Mouse (Mus musculus) small intestine, adult 2 months (tissue): ENCODE measurements around the gene Gm29276. TPM values are rescaled to one million over a fixed set of nuclear protein-coding genes. Genes with fewer than 3 reads are reported as not detected.
"Not testable (repeated sequence)": the region's sequence is repeated elsewhere in the genome, so short reads cannot be mapped to it uniquely, and the experiment has no call there.

Experiments used
- H3K27ac ChIP-seq: fragments of 200-500 bp; 2 replicates; pipeline ENCODE4 v1.5.1; 2012; ENCODE audit warnings: low read depth, low read length, control low read depth, inconsistent platforms; ENCODE audit not compliant: insufficient read depth
- H3K27me3 ChIP-seq: fragments of 200-500 bp; 2 replicates; pipeline ENCODE4 v1.6.1; 2012; ENCODE audit warnings: mild to moderate bottlenecking, moderate library complexity, low read length, inconsistent platforms; ENCODE audit not compliant: control insufficient read depth, insufficient read depth
- H3K36me3 ChIP-seq: fragments of 200-500 bp; 2 replicates; pipeline ENCODE4 v1.6.1; 2012; ENCODE audit warnings: mild to moderate bottlenecking, low read length, control low read depth, inconsistent platforms; ENCODE audit not compliant: control insufficient read depth, insufficient read depth
- H3K4me1 ChIP-seq: fragments of 200-500 bp; 2 replicates; pipeline ENCODE4 v1.6.1; 2012; ENCODE audit warnings: low read length, inconsistent platforms, mixed read lengths; ENCODE audit not compliant: control insufficient read depth, insufficient read depth, insufficient read length
- H3K4me3 ChIP-seq: fragments of 200-500 bp; 2 replicates; pipeline ENCODE4 v1.5.1; 2012; ENCODE audit warnings: low read depth, mild to moderate bottlenecking, control low read depth, inconsistent platforms, low read length, moderate library complexity
- WGBS: fragments of 180-500 bp; shearing (Covaris S2); methylation state at CpG from one replicate; pipeline ENCODE4 v1.1.7; 2018; 5-methylcytosine and 5-hydroxymethylcytosine counted together
- polyA plus RNA-seq: library from polyadenylated mRNA; depleted of rRNA; stranded (reverse); fragments of >200 nt; gene quantifications from 2 replicates; pipeline ENCODE4 v1.2.3, GENCODE M21; 2012; rRNA removed

The Gm29276 gene
- polyA plus RNA-seq: not detected in 2 replicates

GRCm38 (mm10) chrY:42582150-42582549 is at the start of gene Gm29276:
Gene Gm29276 (minus strand): TSS chrY:42582250.
- H3K27me3 ChIP-seq, H3K4me3 ChIP-seq, H3K36me3 ChIP-seq, H3K4me1 ChIP-seq, H3K27ac ChIP-seq: not testable (repeated sequence)
- 100% methylated on average over 1 of the region's 7 CpGs for WGBS
